Mouse (Mus musculus) 3T3-L1 (cell line): ENCODE data around the gene Xbp1.

Source experiments
- DNase-seq: peaks from one replicate; pipeline ENCODE4 v3.0.0-alpha.2; 2015; ENCODE audit warnings: low read depth, low spot score

The Xbp1 gene

GRCm38 (mm10) chr11:5569474-5569873 lies 49.0 kb downstream of the Xbp1 start, which contains the start of gene Ankrd36:
Gene Ankrd36, plus strand, starts transcription at chr11:5569684.
- DNase-seq, result no peak

GRCm38 (mm10) chr11:5571856-5572255 lies 51.4 kb downstream of the Xbp1 start:
- DNase-seq, result no peak

DNA sequence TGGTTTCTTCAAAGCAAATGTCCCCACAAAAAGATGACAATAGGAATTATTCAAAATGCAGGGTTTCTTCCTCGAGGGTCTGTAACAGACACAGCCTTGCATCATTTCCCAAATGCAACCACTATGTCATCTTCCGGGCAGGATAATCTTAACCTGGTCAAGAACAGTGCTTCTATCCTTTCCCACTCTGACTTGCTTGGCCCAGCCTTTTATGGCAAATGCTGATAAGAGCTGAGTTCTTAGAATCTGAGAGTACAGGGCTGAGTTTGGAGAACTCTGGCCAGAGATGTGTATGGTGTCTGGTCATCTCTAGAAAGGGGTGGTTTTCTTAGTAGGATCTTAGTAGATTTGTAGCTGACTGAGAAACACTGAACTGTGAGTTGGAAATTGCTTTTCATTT lies 53.4 kb downstream of the Xbp1 start:
- DNase-seq, result no peak

- DNase-seq, result no peak
Observed at GRCm38 (mm10) chr11:5575046-5575445, 54.6 kb downstream of the Xbp1 start.
